Mouse (Mus musculus): ENCODE results near the gene Enah. TPM values are rescaled to one million over a fixed set of nuclear protein-coding genes. Genes with fewer than 3 reads are reported as not detected.

Gene Enah
- total RNA-seq, 2 experiments from 2014 or later = 66.5 to 68.8 TPM

DNA sequence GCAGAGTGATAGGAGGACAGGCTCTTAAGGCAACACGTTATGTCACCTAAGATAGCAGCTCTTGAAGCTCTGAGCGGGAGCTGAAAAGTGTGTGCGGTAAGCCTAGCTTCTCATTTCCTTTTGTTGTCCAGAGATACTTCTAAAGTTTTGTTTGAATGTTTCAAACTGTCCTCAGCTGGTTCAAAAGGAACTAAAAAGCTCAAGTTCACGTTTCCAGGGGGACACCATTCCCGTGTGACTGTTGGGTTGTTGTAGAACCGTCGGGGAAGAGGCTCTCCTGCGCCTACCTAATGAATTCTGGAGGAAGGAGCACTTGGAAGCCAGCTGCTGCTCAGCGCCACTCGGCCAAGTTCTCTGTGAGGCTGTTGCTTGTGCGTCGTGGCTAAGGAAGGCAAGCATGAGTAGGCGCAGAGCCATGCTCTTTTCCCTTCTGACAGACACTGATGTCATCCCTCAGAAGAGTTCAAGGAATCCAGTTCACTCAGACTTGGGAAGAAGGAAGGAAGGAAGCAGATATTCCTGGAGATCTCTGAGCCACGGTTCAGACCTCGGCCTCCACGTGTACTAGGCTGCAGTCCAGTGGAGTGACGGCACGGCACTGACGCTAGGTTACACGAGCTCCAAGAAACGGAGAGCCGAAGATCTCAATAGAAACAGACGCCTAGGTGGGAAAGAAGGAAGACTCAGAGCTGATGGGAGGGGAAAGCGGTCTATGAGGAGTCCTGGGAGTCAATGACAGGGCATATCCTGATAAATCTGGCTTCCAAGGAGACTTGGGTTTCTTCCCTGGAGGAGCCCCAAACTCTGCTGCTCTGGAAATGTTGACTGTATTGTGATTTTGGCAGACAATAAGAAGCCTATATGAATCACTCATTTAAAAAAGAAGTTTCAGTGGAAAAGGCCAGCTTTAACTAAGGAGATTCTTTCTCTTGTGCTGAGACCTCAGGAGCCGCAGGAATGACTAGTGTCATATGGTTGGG lies 8.7 kb upstream of the Enah start:
- no peak for DNase-seq (ENCODE audit: low spot score in 2 of 2)

DNA sequence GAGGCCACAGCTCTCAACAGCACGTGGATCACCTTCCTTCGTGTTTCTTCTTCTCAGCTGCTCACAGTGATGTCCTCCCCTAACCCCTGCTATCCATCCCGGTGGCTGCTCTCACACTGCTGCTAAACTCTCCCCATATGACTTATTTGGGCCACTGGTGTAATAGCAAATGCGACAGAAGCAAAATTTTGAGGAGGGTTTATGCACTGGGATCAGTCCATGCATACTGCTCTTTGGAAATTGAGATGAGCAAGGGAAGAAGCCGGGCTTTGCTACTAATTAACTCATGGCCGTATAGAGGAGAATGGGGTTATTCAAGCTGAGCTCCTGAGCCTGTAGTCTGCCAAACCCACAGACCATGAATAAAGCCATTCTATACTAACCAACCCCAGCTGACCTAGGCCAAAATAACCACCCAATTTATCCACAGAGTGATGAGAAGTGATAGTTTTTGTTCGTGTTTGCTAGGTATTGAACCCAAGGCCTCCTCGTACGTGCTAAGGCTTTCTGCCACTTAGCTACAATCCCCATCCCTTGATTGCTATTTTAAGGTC lies 7.7 kb upstream of the Enah start:
- no peak for DNase-seq (ENCODE audit: low spot score in 2 of 2)

DNA sequence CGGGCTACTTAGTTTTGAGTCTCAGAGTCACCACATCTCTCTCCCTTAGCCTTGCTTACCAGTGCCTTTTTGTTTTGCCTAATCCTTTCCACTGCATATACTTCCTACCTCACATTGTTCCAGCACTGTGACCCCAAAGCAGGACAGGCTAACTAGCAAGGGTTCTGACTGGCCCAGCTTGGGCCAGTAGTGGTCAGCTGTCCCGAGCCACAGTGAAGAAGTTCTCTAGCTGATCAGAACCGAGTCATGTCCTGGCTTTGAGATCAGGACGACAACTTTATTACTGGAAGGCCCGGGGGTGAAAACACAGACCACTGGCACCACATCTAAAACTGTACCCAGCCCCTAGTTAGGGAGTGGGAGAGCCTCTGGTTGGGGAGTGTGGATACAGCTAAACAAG lies 7.0 kb upstream of the Enah start:
- DNase-seq (ENCODE audit: low spot score in 2 of 2) = no peak

- no peak for DNase-seq (ENCODE audit: low spot score in 2 of 2)
These were observed 6.3 kb upstream of the Enah start for GRCm38 (mm10) chr1:182026120-182026519.

GRCm38 (mm10) chr1:182021691-182022299 lies 2.0 kb upstream of the Enah start:
- no peak for DNase-seq (ENCODE audit: low spot score in 2 of 2)

GRCm38 (mm10) chr1:182020831-182021460 lies 1.2 kb upstream of the Enah start:
- DNase-seq (ENCODE audit: low spot score in 2 of 2) = no peak

DNA sequence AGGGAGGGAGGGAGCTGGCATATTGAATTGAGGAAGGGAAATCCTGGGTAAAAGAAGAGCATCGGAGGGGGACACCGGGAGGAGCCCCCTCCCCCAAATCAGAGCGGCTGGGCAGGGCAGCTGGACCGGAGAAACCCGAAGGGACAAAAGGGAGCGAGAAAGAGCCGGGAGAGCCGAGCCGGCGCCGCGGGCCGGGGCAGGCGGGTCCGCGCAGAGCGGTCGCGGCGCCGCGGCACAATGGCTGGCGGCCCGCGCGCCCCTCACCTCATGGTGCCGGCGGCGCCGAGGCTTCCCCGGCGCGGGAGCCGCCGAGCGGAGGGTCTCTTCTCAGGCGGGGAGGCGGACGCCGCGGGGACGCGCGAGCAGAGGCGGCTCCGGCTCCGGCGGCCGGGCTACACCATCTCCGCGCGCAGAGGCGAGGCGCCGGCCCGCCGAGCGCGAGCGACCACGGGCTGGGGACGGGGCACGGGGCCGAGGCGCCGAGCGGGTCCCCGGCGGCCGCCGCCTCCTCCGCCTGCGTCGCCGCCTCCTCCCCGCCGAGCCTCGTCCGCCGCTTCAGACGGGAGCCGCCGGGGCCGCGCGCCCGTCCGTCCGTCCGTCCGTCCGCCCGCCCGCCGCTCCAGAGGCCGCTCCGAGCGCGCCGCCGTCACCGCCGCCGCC lies 394 bp downstream of the Enah start:
- DNase-seq (ENCODE audit: low spot score in 2 of 2) = peak; percentile 36

DNA sequence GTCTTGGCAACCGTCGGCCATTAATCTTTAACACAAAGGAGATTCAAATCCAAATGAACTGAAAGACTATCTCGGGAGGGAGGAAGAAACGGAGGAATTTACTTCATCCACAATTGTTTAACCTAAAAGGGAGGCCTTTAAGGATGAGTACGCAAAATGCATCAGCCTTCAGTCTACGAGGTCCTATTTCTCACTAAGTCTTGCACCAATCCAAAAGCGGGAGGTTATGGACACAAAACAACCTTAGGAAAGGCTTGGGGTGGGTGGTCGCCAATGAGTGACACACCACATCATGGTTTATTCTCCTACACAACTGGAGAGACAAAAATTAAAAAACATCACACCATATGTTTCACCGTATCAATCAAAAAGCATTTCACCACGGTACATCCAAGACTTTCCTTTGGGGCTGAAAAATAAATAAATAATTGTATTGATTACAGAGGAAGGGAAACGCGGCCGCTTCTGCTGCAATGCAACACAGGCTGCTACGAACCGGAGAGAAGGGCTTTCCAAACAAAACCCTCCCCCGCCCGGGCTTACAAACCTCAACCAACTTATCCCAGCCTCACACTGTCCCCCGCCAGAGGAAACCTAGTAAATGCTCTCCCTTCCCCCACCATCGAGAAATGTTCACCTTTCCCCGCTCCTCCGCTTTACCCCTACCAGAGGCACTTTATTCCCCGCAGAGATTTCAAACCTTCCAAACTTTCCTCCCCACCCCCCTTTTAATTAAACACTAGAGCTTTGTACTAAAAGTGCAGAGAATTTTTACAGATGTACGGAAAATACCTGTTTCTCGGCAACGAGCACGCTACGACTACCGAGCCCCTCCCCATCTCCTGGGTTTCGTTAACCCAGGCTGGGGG lies 1.2 kb downstream of the Enah start:
- DNase-seq (ENCODE audit: low spot score in 2 of 2) = peak in 1 of 2 experiments; percentile 38

GRCm38 (mm10) chr1:182005831-182006230 lies 14.0 kb downstream of the Enah start:
- no peak for DNase-seq (ENCODE audit: low spot score in 2 of 2)

DNA sequence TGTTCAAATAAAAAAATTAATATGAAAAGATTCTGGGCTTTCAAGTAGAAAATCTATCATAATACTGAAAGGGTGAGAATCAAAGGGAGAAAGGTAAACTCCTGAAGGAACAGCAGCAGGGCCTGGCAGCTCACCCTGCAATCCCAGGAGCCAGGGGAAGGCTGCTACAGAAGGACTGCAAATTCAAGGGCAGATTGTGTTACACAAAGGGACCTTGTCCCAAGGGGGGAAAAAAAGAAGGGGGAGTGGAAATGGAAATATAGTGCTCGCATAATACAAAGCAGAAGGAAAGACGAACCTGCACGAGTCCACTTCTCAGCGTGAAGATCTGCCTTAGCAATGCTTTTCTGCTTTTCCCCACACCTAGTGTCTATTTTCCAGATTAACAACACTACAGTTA lies 21.1 kb downstream of the Enah start:
- no peak for DNase-seq (ENCODE audit: low spot score in 2 of 2)

DNA sequence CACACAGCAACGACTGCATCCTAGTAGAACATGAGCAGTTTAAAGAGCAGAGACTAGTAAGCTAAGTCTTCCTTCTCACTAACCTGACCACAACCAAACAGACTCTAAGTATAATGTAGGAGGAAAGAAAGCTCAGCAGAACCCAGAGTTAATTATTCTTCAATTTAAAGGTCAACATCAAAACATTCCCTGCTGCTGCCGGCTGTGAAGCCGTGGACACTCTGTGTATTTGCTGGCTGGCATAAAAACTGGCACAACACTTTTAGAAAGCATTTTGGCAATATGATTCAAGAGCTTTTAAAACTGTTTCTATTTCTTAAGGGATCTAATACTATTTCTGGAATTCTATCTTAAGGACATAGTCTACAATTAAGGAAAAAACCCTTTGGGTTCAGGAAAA lies 22.0 kb downstream of the Enah start:
- no peak for DNase-seq (ENCODE audit: low spot score in 2 of 2)

DNA sequence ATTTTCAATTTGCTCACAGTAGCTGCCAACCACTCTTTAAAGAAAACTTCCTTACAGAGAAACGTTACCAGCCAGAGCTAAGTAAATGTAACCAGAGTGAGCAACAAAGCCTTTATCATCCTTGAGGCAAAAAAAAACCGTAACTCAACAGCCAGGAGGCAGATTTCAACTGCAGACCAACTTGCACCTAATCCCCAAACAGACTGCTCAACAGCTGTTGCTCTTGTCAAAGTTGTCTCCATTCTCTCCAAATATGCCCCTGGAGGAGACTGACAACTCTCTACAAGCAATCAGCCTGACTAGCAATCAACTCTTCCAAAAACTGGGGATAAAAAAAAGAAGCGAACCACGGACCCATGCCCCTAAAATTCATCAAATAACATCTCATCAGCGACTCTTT lies 26.2 kb downstream of the Enah start:
- DNase-seq (ENCODE audit: low spot score in 2 of 2) = no peak

- no peak for DNase-seq (ENCODE audit: low spot score in 2 of 2)
These were observed 31.4 kb downstream of the Enah start for GRCm38 (mm10) chr1:181988367-181988766.

DNA sequence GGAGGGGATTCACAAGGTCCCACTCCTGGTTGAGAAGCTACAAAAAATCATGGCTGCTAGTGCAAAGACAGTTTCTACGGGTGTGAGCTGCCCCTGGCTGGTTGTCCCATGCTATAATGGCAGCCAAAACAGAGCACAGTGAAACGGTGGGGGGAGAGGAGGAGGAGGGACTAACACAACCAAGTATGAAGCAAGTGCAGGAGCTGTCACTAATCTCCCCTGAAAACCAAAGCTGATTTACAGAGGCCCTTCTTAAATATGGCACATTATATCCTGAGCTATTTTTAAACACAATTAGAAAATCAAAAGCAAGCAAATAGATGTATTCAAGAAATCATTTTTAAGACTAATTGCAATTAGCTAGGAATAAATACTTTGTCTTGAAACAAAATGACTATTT lies 32.6 kb downstream of the Enah start:
- DNase-seq (ENCODE audit: low spot score in 2 of 2) = no peak

GRCm38 (mm10) chr1:181985880-181986279 lies 33.9 kb downstream of the Enah start:
- no peak for DNase-seq (ENCODE audit: low spot score in 2 of 2)

DNA sequence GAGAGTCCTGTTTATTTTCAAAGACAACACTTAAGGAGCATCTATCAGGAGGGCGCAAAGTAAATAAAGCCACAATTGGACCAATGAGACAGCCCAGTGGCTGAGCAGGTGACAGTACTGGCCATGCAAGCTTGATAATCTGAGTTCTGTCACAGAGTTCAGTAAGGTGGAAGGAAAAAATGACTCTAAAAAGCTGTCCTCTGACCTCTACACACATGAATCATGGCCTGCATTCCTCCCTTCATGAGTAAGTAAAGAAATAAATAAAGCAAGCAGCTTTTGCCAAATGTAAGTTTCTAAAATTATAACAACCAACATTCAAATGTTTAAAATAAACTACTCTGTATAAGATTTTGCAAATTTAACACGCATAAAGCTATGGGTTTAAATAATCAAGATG lies 35.0 kb downstream of the Enah start:
- DNase-seq (ENCODE audit: low spot score in 2 of 2) = no peak

DNA sequence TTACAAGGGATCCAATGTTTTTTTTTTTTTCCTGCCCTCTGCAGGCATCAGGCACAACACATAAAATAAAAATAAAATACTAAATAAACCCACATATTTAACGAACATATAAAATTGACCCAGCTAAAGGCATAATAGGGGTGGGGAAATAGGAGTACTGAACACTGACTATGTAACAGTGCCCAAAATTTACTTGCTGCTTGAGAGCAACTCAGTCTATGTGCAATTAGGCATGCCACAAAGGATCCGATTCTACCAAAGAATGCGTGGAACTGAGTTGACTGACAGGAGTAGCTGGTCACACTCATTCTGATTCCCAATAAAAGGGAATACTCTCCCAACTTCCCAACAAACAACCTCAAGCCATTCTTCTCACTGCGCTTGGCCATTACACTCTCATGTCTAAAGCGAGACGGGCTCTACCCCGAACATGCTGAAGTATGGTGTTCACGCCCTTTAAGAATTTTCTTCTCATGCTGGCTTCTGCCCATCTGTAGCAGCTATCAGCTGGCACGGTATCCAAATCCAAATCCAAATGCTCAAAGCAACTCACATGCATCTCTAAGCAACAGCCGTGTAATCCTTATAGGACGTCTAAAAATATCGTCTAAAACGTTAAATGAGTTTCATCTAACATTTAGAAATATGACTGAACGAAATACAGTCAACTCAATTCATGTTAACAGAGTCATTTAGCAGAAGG lies 39.6 kb downstream of the Enah start:
- DNase-seq (ENCODE audit: low spot score in 2 of 2) = no peak

DNA sequence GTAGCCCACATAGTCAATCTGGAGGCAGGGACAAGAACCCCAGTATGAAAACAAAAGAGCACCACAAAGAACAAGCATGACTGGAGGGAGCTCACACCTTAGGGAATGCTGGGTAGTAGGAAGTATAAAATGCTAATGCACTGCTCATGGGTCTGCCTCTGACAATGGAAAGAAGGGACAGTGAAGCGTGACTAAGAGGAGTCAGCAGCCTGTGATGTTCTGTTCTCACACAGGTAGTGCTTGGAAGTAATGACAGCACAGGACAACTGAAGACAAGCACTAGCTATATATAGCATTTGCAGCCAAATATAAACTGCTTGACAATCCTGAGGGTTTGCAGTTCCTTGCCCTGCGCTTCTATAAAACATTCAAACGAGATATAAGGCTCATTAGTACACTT lies 44.3 kb downstream of the Enah start:
- DNase-seq (ENCODE audit: low spot score in 2 of 2) = no peak

GRCm38 (mm10) chr1:181974897-181975296 lies 44.9 kb downstream of the Enah start:
- no peak for DNase-seq (ENCODE audit: low spot score in 2 of 2)

DNA sequence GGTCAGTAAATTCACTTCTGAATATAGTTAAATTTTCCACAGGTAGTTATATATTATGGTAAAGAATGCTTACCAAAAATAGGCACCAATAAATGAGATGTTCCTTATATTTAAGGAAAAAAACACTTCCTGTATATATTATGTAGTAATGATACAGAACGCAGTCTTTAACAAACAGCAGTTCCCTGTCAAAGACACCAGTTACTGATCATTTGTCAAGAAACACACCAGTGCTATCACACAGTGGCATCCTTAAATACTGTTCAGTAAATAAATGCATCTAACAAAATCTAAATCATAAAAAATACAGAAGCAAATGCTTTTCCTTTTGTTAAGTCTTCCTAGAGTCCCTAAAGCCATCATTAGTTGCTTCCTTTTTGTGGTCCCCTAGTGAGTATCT lies 54.5 kb downstream of the Enah start:
- DNase-seq (ENCODE audit: low spot score in 2 of 2) = no peak
